Mouse (Mus musculus) T-helper 2 cell (primary cell): Measurements from ENCODE around the gene Tnni3.

ENCODE experiments used
- in situ Hi-C: fragments of 300-600 bp; cut with MboI, MseI; formaldehyde crosslinking; loops from one replicate; pipeline ENCODE4 v1.15.1; 2025; ENCODE audit warnings: high pct_unique_total_duplicates

Tnni3 gene

DNA sequence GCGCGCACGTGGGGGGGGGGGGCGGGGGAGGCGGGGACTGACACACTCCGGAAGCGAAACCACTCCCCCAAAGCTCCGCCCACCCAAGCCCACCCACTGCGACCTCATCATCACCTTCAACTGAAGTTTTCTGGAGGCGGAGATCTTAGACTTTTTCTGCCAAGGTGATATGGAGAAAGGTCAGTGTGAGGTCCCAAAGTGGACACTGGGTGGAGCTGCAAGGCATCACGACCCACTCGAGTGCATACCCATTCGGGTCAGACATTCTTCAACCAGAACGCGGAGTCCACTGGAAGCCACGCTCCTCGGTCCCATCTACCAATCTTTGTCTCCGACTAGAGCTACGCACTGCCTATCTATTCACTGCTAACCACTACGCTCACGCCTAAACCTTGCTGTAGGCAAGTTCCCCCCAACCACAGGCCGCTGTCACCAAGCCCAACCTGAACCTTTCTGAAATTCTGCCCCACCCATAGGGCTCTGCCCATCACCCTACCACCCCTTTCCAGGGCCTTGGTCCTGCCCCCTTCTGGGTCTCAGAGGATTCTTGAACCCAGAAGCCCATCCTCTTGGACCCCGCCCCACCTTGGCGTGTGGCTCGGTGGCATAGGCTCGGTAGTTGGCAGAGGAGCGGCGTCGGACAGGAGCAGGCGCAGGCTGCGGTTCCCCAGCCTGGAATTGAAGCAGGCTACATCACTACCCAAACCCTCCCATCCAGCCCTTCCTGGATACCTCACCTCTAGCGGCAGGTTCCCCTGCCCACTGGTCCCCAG is 2.6 kb downstream of the Tnni3 start:
- in situ Hi-C loops = loop anchor here (5.0 to 10.0 kb wide), 3 partner anchors 89 to 397 kb away; no protein-coding TSS in a partner anchor

DNA sequence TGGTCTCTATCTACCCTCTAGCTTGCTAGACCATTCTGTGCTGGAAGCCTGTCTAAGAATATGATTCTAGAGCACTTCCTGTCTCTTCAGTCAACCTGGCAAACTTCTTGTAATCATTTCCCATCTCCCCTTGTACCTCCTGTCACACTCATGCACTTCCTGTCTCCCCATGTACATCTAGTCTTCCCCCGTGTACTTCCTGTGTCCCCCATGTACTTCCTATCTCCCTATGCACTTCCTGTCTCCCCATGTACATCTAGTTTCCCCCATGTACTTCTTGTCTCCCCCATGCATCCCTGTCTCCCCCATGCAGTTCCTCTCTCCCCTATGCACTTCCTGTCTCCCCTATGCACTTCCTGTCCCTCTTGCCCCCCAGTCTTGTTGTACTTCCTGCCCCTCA is 5.5 kb downstream of the Tnni3 start:
- in situ Hi-C loops = loop anchor here (5.0 kb wide), 1 partner anchor 376 kb away; no protein-coding TSS in a partner anchor

DNA sequence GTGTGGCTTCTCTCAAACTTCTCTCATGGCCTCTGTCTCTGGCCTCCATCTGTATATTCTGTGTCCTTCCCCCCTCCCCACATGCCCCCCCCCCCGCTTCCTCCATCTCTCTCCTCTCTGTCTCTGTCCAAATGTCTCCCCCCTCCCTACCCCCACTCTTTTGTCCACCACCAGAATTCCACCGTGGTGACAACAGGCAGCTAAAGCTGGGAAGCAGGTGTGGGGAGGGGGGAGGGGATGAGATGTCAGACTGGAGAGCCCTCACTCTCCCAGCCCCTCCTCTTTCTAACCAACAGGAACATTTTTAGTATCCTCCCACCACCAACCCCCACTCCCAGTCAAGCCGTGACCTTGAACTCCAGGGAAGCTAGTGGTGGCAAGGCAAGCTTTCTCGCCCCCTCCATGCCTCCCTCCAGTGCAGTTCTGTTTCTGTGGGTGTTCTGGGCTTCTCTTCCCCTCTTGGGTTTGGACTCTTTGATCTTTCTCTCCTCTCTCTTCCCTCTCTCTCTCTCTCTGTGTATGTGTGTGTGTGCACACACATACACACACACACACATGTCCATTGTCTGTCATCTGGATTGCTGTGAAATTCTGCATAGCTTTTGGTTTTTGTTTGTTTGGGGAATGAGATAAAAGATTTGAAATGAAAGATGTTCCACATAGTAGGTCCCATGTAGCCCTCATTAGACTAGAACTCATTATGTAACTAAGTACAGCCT is 7.5 kb downstream of the Tnni3 start, which contains the start of gene Tnnt1:
Gene Tnnt1, minus strand, starts transcription at position 51 of the 719 bp plus-strand sequence.
- in situ Hi-C loops = loop anchor here (5.0 kb wide), 1 partner anchor 374 kb away; no protein-coding TSS in a partner anchor

DNA sequence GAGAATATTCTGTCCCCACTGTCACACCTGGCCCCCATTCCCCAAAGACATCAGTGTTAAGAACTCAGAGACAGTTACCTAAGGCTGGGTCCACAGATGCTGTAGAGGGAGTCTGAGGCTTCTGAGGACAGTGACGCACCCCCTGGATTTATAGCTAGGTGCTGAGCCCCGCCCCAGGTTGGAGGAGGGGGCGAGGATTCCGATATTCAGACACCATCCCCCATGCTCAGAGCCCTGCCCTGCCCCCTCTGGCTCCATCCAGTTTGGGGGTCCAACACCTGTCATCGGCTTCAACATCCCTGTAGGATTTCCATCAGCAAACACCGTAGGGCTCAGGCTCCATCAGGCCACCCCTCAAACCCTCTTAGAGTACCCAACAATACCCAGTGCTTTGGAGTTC is 8.2 kb downstream of the Tnni3 start:
- in situ Hi-C loops = loop anchor here (5.0 kb wide), 1 partner anchor 374 kb away; no protein-coding TSS in a partner anchor

DNA sequence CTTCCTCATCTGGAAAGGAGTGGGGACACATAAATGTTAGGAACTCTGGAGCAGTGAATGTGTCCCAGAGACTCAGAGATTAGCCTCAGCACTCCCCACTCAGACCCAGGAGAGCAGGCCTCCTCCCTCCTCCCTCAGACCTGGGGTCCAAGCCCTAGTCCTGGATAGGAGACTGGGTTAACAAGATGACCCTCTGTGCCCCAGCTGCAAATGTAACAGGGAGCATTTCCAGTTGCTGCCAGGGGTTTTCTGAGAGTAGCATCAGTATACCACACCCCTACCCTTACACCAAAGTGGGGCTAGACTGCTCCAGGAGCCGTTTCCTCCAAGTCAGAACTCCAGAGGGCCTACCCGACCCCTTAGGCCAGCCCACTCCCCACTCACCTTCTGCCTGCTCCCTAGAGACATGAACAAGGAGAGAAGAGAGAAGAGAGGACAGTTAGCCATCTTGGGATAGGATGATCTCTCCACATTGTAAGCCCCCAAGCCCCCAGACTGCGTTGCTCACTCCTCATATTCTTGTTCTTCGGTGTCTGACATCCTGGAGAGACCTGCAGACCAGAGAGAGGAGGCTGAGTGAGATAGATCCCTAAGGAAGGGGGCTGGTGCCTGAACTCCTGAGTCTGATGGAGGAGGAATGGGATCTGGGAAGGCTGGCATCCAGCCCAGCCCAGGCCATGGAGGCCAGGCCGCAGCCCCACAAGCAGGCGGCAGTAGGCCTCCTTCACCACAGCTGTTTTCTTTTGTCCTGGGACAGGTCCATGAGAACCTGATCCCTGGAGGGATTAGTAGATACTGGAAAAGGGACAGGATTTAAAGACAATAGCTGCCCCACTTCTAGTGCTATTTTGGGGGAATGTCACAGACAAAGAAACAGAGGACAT is 10.0 kb downstream of the Tnni3 start:
- in situ Hi-C loops = no loop called here

DNA sequence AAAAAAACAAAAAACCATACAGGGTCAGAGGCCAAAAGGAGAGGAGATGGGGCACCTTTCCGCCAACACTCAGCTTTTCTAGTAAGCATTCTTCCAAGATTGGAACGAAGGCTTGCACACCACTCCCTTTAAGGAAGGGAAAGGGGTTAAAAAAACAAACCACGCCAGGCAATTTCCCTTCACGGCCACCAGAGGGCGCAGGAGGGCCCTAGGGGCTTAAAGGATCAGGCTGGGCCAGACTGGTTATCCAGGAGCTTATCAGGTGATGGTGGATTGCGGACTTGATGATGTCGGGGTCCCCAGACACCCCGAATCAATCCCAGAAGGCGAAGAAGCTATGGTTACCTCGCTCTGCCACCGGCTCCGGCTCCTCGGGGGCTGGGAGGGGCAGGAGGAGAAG is 10.8 kb downstream of the Tnni3 start:
- in situ Hi-C loops = no loop called here

DNA sequence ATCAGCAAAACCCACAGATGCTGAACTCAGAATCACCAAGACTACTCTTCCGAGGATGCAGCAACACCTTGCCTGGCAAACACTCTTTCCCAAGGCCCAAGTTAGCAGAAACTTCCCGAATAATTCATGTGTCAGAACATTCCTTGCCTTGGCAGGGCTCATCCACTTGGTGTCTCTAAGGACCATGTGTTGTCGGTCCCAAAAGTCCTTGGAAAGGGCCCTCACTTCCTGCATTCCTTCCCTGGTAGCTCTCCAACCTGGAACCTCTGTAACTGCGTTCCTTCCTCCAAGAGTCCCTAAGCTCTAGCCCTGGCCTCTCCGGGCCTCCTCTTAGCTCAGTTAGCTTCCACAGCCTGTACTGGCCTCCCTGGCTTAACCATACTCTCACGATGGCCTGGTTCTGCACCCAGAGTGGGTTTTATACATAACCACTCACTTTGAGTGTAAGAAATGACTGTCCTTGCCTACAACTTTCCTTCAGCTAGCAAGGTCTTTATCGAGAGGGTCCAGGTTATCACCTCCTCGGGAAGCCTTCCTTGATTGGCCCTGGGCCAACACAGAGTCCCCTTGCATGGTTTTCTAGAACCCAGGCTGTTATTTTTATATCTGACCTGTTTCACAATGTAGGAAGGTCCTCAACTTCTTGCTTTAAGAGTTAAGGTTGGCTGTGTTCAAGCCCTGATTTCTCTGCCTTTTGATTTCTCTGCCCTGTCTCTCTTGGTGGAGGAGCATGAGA is 12.4 kb downstream of the Tnni3 start:
- in situ Hi-C loops = no loop called here

DNA sequence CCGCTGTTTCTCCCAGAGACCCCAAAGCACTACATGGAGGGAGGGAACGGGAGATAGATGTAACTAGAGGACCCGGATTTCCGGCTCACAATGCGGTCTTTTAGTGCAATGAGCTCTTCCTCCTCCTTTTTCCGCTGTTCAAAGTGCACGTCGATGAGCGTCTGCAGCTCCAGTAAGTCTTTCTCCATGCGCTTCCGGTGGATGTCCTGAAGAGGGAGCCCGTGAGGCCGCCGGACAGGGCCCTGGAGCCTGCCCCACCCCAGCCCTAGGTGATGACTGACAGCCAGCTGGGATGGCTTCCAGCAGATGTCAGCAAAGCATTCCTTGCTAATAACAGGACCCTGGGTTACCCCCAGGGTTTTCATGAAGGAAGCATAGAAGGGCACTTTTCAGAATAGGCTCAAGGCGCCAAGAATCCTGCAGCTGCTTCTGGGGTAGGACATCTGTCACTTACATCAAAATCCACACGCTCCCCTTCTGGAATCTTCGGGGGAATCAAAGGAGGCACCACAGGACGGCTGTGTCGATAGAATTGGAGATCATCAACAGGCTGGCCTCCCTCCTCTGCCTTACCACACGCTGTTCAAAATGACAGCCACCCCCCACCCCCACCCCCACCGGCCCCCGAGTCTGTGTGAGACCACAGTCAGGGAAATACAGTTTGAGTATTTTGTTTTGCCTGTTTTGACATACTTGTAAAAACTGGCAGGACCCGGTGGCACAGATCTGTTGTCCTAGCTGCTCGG is 14.0 kb downstream of the Tnni3 start:
- in situ Hi-C loops = no loop called here

DNA sequence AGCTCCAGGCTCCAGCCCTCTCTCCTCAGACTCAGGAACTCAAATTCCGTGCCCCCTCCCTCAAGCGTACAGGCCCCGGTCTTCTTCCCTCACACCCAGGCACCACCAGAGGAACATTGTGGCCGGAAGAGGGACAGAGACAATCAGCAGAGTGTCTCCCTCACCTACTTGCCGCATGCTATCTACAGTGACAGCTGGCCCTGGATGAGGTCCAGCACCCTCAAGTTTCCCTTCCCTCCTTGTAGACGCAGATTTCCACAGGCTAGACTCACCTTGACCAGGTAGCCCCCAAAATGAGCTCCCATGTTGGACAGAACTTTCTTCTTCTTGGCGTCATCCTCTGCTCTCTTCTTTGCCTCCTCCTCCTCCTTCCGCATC is 15.3 kb downstream of the Tnni3 start:
- in situ Hi-C loops = no loop called here

DNA sequence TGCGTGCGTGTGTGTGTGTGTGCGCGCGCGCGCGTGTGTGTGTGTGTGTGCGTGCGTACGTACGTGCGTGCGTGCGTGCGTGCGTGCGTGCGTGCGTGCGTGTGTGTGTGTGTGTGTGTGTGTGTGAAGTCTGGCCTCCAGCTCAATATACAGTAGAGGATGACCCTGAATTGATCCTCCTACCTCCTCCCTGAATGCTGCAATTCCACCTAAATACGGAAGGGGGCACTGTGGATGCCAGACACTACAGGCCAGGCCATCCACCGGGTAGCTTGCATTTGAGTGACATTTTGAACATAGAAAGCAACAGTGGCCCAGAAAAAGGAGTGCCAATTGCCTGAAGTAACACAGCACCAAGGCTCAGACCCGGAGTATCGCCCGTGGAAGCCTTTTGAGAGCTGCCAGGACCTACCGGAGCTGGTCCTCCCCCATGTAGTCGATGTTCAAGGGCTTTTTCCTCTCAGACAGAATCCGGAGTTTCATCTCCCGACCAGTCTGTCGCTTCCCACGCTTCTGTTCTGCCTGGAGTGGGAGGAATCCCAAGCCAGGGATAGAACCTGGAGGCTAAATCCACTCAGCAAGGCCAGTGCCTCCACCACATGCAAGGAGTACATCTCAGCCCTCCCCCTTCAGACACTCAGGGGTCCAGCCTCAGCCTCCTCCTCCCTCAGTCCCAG is 15.8 kb downstream of the Tnni3 start:
- in situ Hi-C loops = no loop called here

DNA sequence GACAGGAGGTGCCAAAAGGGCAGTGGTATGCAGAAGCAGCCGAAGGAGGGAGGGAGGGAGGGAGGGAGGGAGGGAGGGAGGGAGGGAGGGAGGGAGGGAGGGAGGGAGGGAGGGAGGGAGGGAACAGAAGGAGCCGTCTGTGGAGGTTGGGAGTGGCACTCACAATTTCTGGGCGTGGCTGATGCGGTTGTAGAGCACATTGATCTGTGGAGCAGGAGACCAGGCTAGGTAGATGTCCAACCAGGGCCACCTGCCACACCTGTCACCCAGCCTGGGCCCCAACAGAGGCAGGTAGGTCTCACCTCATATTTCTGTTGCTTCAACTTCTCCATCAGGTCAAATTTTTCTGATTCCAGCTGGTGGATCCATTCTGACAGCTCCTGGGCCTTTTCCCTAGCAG is 16.8 kb downstream of the Tnni3 start:
- in situ Hi-C loops = no loop called here

DNA sequence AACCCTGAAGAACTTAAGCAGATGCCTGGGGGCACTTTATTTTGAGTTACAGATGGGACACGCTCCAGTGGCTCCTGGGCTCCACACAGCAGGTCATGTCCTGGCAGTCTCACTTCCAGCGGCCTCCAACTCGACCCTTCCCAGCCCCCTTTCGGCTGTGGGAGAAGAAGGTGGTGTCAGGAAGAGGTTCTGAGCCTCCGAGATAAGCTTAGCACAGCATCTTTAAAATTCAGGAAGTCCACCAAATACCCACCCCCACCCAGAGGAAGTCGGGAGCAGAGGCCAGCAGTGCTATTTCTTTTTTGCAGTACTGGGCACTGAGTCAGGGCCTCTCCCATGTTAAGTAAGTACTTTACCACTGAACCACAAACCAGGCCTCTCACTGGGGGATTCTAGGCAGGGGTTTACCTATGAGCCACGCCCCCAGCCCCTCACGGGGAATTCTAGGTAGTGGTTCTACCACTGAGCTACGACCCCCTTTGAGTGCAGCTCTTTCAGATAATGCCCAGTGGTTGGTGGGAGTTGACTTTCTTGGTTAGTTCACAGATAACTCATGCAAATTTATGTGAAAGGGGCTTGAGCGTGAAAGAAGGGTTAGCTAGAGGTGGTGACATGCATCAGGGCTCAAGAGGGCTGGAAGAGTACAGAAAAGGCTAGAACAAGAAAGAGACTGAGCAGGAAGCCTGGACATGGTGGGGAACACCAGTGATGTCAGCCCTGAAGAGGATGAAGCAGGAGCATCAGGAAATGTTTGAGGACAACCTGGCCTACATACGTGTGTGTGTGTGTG is 19.2 kb downstream of the Tnni3 start:
- in situ Hi-C loops = no loop called here

DNA sequence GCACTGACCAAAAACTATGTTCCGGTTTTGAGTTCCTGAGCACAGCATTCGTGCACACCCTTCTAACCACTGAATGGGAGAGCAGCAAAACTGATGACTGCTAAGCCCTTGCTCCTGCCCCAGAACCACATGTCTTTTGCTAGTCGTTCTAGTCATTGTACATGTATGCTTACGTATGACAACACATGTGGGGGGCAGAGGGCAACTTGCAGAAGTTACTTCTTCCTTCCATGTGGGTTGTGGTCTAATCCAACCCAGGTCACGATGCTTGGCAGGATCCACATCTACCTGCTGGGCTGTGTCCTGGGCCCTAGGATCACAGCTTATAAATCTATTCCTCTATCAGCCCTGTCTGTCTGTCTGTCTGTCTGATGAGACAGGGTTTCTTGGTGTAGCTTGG is 20.2 kb downstream of the Tnni3 start:
- in situ Hi-C loops = no loop called here

DNA sequence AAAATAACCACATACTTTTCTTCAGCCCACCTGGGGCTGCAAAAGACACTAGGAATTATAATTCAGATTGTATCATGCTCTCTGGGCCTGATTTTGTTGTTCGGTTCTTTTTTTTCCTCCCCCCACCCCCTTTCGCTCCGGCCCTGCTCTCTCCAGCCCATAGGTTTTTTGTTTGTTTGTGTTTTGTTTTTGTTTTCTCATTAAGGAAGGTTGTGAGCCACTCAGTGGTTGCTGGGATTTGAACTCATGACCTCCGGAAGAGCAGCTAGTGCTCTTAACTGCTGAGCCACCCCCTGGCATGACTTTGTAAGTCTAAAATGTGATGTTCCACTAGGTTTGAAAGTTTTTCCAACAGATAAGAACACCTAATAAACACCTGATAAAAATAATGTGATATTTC is 20.9 kb downstream of the Tnni3 start:
- in situ Hi-C loops = no loop called here

DNA sequence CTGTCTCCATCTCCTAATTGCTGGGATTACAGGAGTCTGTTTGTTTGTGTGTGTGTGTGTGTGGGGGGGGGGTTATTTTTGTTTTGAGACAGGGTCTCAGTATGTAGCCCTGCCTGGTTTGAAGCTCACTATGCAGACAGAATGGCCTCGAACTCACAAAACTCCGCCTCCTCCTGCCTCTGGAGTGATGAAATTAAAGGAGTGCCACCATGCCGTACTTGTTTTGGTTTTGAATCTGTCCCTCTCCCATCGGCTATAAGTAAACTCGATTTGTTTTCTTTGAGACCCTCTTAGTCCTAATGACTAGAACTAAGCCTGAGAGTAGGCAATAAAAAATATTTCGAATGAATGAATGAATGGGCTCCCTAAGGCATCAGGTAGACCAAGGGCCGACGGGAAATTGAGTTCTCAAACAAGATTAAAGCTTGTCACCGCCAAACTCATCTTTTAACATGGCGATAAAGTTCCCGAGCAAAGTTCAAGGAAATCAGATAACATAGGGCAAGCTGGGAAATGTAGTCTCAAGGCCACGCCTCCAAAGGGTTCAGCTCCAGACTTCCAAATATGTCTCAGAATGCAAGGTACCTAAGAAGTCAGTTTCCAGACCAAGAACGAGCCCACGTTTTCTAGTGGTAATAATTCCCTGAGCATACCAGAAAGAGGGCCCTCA is 21.5 kb downstream of the Tnni3 start:
- in situ Hi-C loops = no loop called here

DNA sequence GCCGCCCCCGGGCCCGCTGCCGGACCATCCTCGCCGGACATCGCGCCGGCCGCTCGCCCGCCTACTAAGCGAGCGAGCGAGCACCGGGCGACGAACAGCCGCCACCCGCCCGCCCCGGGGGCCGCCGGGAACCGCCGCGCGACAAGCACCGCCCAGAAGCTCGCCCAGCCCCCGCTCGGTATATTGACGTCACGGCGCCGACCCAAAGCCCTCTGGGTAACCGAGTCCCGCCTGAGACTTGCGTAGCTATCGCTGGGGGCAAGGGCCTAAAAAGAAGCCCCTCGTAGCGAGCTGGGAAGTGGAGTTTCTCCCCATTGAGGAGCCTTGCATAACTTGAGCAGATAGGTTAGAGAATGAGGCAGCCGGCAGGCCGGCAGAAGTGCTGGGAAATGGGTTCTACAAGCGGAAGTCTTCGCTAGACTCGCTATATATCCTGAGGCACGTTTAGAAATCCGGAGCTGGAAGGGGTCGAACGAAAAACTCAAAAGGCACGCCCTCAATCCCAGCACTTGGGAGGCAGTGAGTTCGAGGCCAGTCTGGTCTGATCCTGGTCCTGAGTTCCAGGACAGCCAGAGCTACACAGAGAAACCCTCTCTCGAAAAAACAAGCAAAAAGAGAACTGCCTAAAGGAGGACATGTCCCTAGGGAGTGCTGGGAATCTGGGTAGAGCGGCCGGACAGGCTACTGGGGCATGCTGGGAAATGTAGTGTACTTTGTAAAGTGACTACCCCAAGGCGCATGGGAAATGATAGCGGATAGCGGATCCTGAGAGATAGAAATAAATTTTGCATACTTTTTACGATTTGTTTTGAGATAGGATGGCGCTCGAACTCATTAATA is 22.3 kb downstream of the Tnni3 start, which contains the start of gene Ppp1r12c:
Gene Ppp1r12c, minus strand, starts transcription at position 123 of the 840 bp plus-strand sequence.
- in situ Hi-C loops = no loop called here

DNA sequence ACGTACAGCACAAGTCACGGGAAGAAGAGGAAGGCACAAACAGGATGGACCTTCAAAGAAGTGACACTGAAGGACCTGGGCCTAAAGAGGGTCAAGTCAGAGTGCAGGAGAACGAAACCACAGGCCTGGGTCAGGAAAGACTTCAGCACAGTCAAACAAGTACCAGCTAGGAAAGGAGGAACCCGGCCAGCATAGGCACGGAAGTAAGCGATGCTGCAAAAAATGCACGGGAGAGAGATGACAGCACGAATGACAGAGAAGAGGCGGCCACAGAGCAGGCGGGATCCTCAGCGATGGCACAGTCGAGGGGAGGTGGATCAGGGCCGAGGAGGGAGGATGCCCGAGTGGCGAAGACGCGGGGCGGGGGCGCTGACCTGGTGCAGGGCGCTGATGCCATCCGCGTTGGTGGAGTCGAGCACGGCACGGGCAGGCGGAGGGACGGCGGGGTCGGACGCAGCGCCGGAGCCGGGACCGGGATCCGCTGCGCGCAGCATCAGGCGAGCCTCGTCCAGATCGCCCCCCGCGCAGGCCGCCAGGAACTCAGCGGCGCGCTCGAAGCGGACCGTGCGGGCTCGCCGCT is 23.0 kb downstream of the Tnni3 start:
- in situ Hi-C loops = no loop called here
